Mouse (Mus musculus) hindbrain, embryonic 10.5 days (tissue): ENCODE measurements at regions not wholly inside any gene's neighbourhood (a gene's known extent, or its start where the extent isn't known, plus 50 kb on each side); places are given as distances from the start of the nearest gene placed in this dataset.

Experiments
- DNase-seq: peaks from one replicate; pipeline ENCODE4 v3.0.0-alpha.2; 2017; ENCODE audit warnings: low spot score
- H3K27ac ChIP-seq: fragments of 300-500 bp; sonication (generic); 2 replicates; pipeline ENCODE4 v1.5.1; 2016; ENCODE audit warnings: mild to moderate bottlenecking, moderate library complexity
- H3K27me3 ChIP-seq: fragments of 300-500 bp; sonication (generic); 2 replicates; pipeline ENCODE4 v1.6.1; 2016; ENCODE audit warnings: mild to moderate bottlenecking; ENCODE audit not compliant: poor library complexity, insufficient read depth, severe bottlenecking
- H3K36me3 ChIP-seq: fragments of 300-500 bp; sonication (generic); 2 replicates; pipeline ENCODE4 v1.6.1; 2016; ENCODE audit warnings: mild to moderate bottlenecking, moderate library complexity
- H3K4me1 ChIP-seq: fragments of 300-500 bp; sonication (generic); replicated peaks from 2 replicates; pipeline ENCODE4 v1.6.1; 2016; ENCODE audit warnings: mild to moderate bottlenecking
- H3K4me3 ChIP-seq: fragments of 300-500 bp; sonication (generic); 2 replicates; pipeline ENCODE4 v1.5.1; 2016; ENCODE audit warnings: mild to moderate bottlenecking, moderate library complexity
- H3K9me3 ChIP-seq: fragments of 300-500 bp; sonication (generic); 2 replicates; pipeline ENCODE4 v1.6.1; 2016; ENCODE audit warnings: mild to moderate bottlenecking, moderate library complexity
- WGBS: fragments of 180-500 bp; shearing (Covaris S2); methylation state at CpG from one replicate; pipeline ENCODE4 v1.1.7; 2016; 5-methylcytosine and 5-hydroxymethylcytosine counted together

GRCm38 (mm10) chr7:72507946-72508345 is 201.5 kb upstream of the Mctp2 start:
- whole genome bisulfite sequencing: 36% methylated on average over 5 of the region's 5 CpGs
- no peak for DNase-seq

GRCm38 (mm10) chr7:72510116-72510515 is 203.7 kb upstream of the Mctp2 start:
- no peak overlapping the region for H3K4me3 ChIP-seq
- peaks cover 11% of the 10 kb centered on the region for H3K27me3 ChIP-seq
- no peak overlapping the region for H3K27ac ChIP-seq
- H3K9me3 ChIP-seq: no peaks in the 10 kb centered on the region
- WGBS: 90% methylated on average over 4 of the region's 4 CpGs
- peaks cover 12% of the 10 kb centered on the region for H3K4me1 ChIP-seq
- DNase-seq: no peak
- no peaks in the 10 kb centered on the region for H3K36me3 ChIP-seq

More at GRCm38 (mm10) chr7:72507946-72508345, 201.5 kb upstream of the Mctp2 start:
- Histone ChIP-seq H3K4me1 (peaks cover 12% of the 10 kb centered on the region), H3K27me3 (peaks cover 27% of the 10 kb centered on the region), H3K4me3 (no peak overlapping the region), H3K9me3 (no peaks in the 10 kb centered on the region), H3K36me3 (no peaks in the 10 kb centered on the region), H3K27ac (no peak overlapping the region)

GRCm38 (mm10) chr7:72513446-72513845 is 207.0 kb upstream of the Mctp2 start:
- peaks cover 2% of the 10 kb centered on the region for H3K4me1 ChIP-seq
- H3K27ac ChIP-seq: no peak overlapping the region
- no peaks in the 10 kb centered on the region for H3K9me3 ChIP-seq
- DNase-seq: no peak
- no peaks in the 10 kb centered on the region for H3K27me3 ChIP-seq
- no peaks in the 10 kb centered on the region for H3K36me3 ChIP-seq
- no peak overlapping the region for H3K4me3 ChIP-seq
- 88% methylated on average over 4 of the region's 4 CpGs for WGBS

GRCm38 (mm10) chr7:72514851-72515250 is 208.4 kb upstream of the Mctp2 start:
- 79% methylated on average over 2 of the region's 2 CpGs for WGBS
- Histone ChIP-seq H3K9me3 (no peaks in the 10 kb centered on the region), H3K4me1 (peaks cover 16% of the 10 kb centered on the region), H3K27me3 (no peaks in the 10 kb centered on the region), H3K4me3 (no peak overlapping the region), H3K27ac (no peak overlapping the region), H3K36me3 (no peaks in the 10 kb centered on the region)
- no peak for DNase-seq

- H3K36me3 ChIP-seq: no peaks in the 10 kb centered on the region
- no peak overlapping the region for H3K4me3 ChIP-seq
- WGBS: 49% methylated on average over 5 of the region's 5 CpGs
- no peaks in the 10 kb centered on the region for H3K9me3 ChIP-seq
- no peaks in the 10 kb centered on the region for H3K27me3 ChIP-seq
- peaks cover 16% of the 10 kb centered on the region for H3K4me1 ChIP-seq
- DNase-seq: no peak
- H3K27ac ChIP-seq: no peak overlapping the region
These were observed 212.1 kb upstream of the Mctp2 start for GRCm38 (mm10) chr7:72518421-72518972.

- Histone ChIP-seq H3K27ac (peak overlapping the region; percentile 54), H3K36me3 (no peaks in the 10 kb centered on the region), H3K4me1 (peaks cover 16% of the 10 kb centered on the region), H3K27me3 (no peaks in the 10 kb centered on the region), H3K9me3 (no peaks in the 10 kb centered on the region), H3K4me3 (no peak overlapping the region)
- no peak for DNase-seq
- 35% methylated on average over 6 of the region's 6 CpGs for WGBS
These were observed 213.1 kb upstream of the Mctp2 start for GRCm38 (mm10) chr7:72519359-72520115.

- no peak overlapping the region for H3K4me3 ChIP-seq
- DNase-seq: no peak
- H3K36me3 ChIP-seq: no peaks in the 10 kb centered on the region
- H3K9me3 ChIP-seq: no peaks in the 10 kb centered on the region
- H3K4me1 ChIP-seq: no peaks in the 10 kb centered on the region
- no peaks in the 10 kb centered on the region for H3K27me3 ChIP-seq
- WGBS: 92% methylated on average over 3 of the region's 3 CpGs
- no peak overlapping the region for H3K27ac ChIP-seq
These were observed 222.5 kb upstream of the Mctp2 start for GRCm38 (mm10) chr7:72528873-72529272.

- Histone ChIP-seq H3K9me3 (no peaks in the 10 kb centered on the region), H3K4me1 (peaks cover 32% of the 10 kb centered on the region), H3K4me3 (no peak overlapping the region), H3K36me3 (no peaks in the 10 kb centered on the region), H3K27me3 (no peaks in the 10 kb centered on the region), H3K27ac (no peak overlapping the region)
- no peak for DNase-seq
- 87% methylated on average over 6 of the region's 6 CpGs for WGBS
These were observed 231.9 kb upstream of the Mctp2 start for GRCm38 (mm10) chr7:72538288-72538687.

- H3K4me1 ChIP-seq: peaks cover 32% of the 10 kb centered on the region
- DNase-seq: no peak
- H3K4me3 ChIP-seq: no peak overlapping the region
- no peaks in the 10 kb centered on the region for H3K27me3 ChIP-seq
- no peaks in the 10 kb centered on the region for H3K9me3 ChIP-seq
- peak overlapping the region; percentile 84 for H3K27ac ChIP-seq
- H3K36me3 ChIP-seq: no peaks in the 10 kb centered on the region
These were observed 233.5 kb upstream of the Mctp2 start for GRCm38 (mm10) chr7:72539915-72540314.

- Histone ChIP-seq H3K27me3 (no peaks in the 10 kb centered on the region), H3K4me3 (peak overlapping the region; percentile 16; the same call in 1 of the 2 replicates), H3K36me3 (no peaks in the 10 kb centered on the region), H3K4me1 (peaks cover 32% of the 10 kb centered on the region), H3K27ac (peak overlapping the region; percentile 84), H3K9me3 (no peaks in the 10 kb centered on the region)
- peak; percentile 55 for DNase-seq
- 38% methylated on average over 14 of the region's 14 CpGs for WGBS
These were observed 235.4 kb upstream of the Mctp2 start for GRCm38 (mm10) chr7:72541521-72542478.

GRCm38 (mm10) chr7:72543501-72543900 is 237.1 kb upstream of the Mctp2 start:
- 91% methylated on average over 4 of the region's 4 CpGs for WGBS
- Histone ChIP-seq H3K4me1 (peaks cover 32% of the 10 kb centered on the region), H3K27me3 (no peaks in the 10 kb centered on the region), H3K9me3 (peaks cover 12% of the 10 kb centered on the region), H3K4me3 (no peak overlapping the region), H3K36me3 (no peaks in the 10 kb centered on the region), H3K27ac (no peak overlapping the region)
- DNase-seq: no peak

- no peaks in the 10 kb centered on the region for H3K27me3 ChIP-seq
- H3K9me3 ChIP-seq: peaks cover 12% of the 10 kb centered on the region
- DNase-seq: no peak
- no peak overlapping the region for H3K4me3 ChIP-seq
- H3K4me1 ChIP-seq: peaks cover 32% of the 10 kb centered on the region
- H3K36me3 ChIP-seq: no peaks in the 10 kb centered on the region
- 53% methylated on average over 4 of the region's 4 CpGs for WGBS
- H3K27ac ChIP-seq: no peak overlapping the region
These were observed 237.5 kb upstream of the Mctp2 start for GRCm38 (mm10) chr7:72543946-72544345.

- H3K9me3 ChIP-seq: no peaks in the 10 kb centered on the region
- H3K4me1 ChIP-seq: no peaks in the 10 kb centered on the region
- DNase-seq: no peak
- no peak overlapping the region for H3K4me3 ChIP-seq
- H3K27me3 ChIP-seq: no peaks in the 10 kb centered on the region
- no peaks in the 10 kb centered on the region for H3K36me3 ChIP-seq
- no peak overlapping the region for H3K27ac ChIP-seq
These were observed 261.0 kb upstream of the Mctp2 start for GRCm38 (mm10) chr7:72567378-72567777.
